Mouse (Mus musculus) ES-E14 (cell line): ENCODE results near the gene Cep95. TPM values are rescaled to one million over a fixed set of nuclear protein-coding genes. Genes with fewer than 3 reads are reported as not detected.

Experiments used
- DNase-seq: peaks from one replicate; pipeline ENCODE4 v3.0.0-alpha.2; 2013; ENCODE audit warnings: low read depth, low spot score
- H3K27ac ChIP-seq: 2 replicates; pipeline ENCODE4 v1.5.1; 2012; ENCODE audit warnings: low read depth, mild to moderate bottlenecking, low read length, moderate library complexity, mixed read lengths; ENCODE audit not compliant: poor library complexity, insufficient read depth, severe bottlenecking
- H3K36me3 ChIP-seq: 2 replicates; pipeline ENCODE4 v1.6.1; 2012; ENCODE audit warnings: mild to moderate bottlenecking, low read length, moderate library complexity, mixed read lengths; ENCODE audit not compliant: control insufficient read depth, poor library complexity, insufficient read depth, severe bottlenecking
- H3K4me1 ChIP-seq, 2 experiments: fragments of 150-350 bp in 1 of 2; sonication (generic) in 1 of 2; 2 replicates each; pipeline ENCODE4 v1.6.1; 2012; ENCODE audit warnings: low read length in 2 of 2, mild to moderate bottlenecking in 1 of 2, mixed read lengths in 1 of 2; ENCODE audit not compliant: control insufficient read depth in 2 of 2, insufficient read depth in 2 of 2, poor library complexity in 1 of 2
- H3K4me3 ChIP-seq, 2 experiments: fragments of 150-350 bp in 1 of 2; sonication (generic) in 1 of 2; 2 replicates each; pipeline ENCODE4 v1.5.1; 2012; ENCODE audit warnings: low read length in 2 of 2, low read depth in 1 of 2, mild to moderate bottlenecking in 1 of 2, mixed read lengths in 1 of 2; ENCODE audit not compliant: insufficient read depth in 1 of 2, poor library complexity in 1 of 2, severe bottlenecking in 1 of 2
- H3K9ac ChIP-seq: 2 replicates; pipeline ENCODE4 v1.6.1; 2012; ENCODE audit warnings: low read depth, mild to moderate bottlenecking, low read length, mixed read lengths; ENCODE audit not compliant: poor library complexity, insufficient read depth, severe bottlenecking
- H3K9me3 ChIP-seq: fragments of 150-350 bp; sonication (generic); 2 replicates; pipeline ENCODE4 v1.6.1; 2012; ENCODE audit warnings: low read depth, mild to moderate bottlenecking, low read length; ENCODE audit not compliant: control insufficient read depth, insufficient read depth
- CHD2 ChIP-seq: IDR thresholded peaks from 2 replicates; pipeline ENCODE4 v1.6.1; 2014; ENCODE audit warnings: mild to moderate bottlenecking, low read depth, low read length, inconsistent platforms
- HCFC1 ChIP-seq: IDR thresholded peaks from 2 replicates; pipeline ENCODE4 v1.6.1; 2012; ENCODE audit warnings: low read length, inconsistent platforms, borderline replicate concordance; ENCODE audit not compliant: insufficient read depth
- MAFK ChIP-seq: IDR thresholded peaks from 2 replicates; pipeline ENCODE4 v1.6.1; 2014; ENCODE audit warnings: mild to moderate bottlenecking, low read depth, low read length, inconsistent platforms; ENCODE audit not compliant: insufficient read depth
- ZC3H11A ChIP-seq: IDR thresholded peaks from 2 replicates; pipeline ENCODE4 v1.6.1; 2012; ENCODE audit warnings: low read depth, mild to moderate bottlenecking, inconsistent platforms, low read length, borderline replicate concordance
- ZNF384 ChIP-seq: IDR thresholded peaks from 2 replicates; pipeline ENCODE4 v1.6.1; 2012; ENCODE audit warnings: low read depth, low read length, inconsistent platforms
- in situ Hi-C, 2 experiments: fragments of 600-800 bp; cut with MboI; formaldehyde crosslinking; loops; one replicate each; pipeline ENCODE4 v1.15.1; 2025; ENCODE audit warnings: low sequenced_read_pairs in 2 of 2, inconsistent platforms in 1 of 2; ENCODE audit not compliant: unreplicated experiment in 2 of 2
- total RNA-seq: library from RNA; depleted of rRNA; stranded (reverse); fragments of 300-350 nt; gene quantifications from 2 replicates; pipeline ENCODE4 v1.2.3, GENCODE M21; 2012

The Cep95 gene
- total RNA-seq, 1 experiment: 15.4 TPM

- Histone ChIP-seq H3K36me3 (peaks cover 44% of the 10 kb centered on the region), H3K9ac (no peak overlapping the region), H3K9me3 (no peaks in the 10 kb centered on the region), H3K4me1 (peaks cover 0 to under 1% of the 10 kb centered on the region in 2 experiments; a peak in 1 of 4 replicates), H3K27ac (no peak overlapping the region), H3K4me3 (no peak overlapping the region)
- no peak for DNase-seq
- TF ChIP-seq HCFC1: no peak
- no peak for TF ChIP-seq ZC3H11A
- TF ChIP-seq ZNF384: no peak
- no peak for TF ChIP-seq MAFK
- TF ChIP-seq CHD2: no peak
- in situ Hi-C loops: no loop called here
Measured at GRCm38 (mm10) chr11:106785043-106785442, 4.0 kb upstream of the Cep95 start.

DNA sequence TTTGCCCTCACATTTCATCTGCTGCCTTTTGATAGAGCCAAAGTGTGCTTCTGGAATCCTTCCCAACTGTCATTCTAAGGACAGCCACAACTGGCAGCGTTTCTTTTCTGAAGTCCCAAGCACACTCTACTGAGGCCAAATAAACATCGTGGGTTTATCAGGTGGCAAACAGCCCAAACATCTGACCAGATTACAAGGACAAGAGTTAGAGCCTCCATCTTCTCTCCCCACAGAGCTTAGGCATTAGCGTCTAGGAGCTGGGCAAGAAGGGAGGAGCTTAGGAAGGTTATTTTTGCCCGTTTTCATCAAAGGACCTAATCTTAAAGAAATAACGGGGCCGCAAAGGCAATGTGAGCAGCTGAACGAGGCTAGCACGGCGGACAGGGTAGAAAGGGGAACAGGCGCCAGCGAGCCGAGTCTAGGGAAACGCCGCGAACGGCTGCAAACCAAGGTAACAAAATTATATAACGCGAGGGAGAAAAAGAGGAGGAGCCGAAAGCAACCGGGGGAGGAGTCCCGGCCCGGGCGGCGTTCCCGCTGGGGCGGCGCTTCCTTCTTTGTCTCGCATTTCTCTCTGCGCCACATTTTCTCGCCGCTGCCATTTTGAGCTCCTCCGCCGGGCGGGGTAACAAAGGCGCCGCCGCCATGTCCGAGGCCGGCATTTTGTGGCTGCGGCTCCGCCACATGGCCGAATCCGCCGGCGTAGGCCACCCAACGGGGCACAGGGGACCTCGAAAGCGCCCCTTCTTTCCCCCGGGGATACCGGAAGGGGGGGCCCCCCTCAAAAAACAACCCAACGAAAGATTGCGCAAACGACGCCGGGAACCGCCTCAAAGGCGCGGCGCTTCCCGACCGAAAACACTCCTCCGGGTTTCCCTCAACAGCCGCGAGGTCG, 1.7 kb upstream of the Cep95 start:
- TF ChIP-seq HCFC1: no peak
- TF ChIP-seq CHD2: no peak
- TF ChIP-seq ZNF384: no peak
- TF ChIP-seq ZC3H11A: no peak
- no peak for TF ChIP-seq MAFK
- in situ Hi-C loops: no loop called here
- H3K4me3 ChIP-seq: peak overlapping the region; percentile 89 to 96
- H3K4me1 ChIP-seq: peaks cover 0 to 2% of the 10 kb centered on the region in 2 experiments; a peak in 1 of 4 replicates
- DNase-seq: peak; percentile 69
- H3K27ac ChIP-seq: peak overlapping the region; percentile 93
- peak overlapping the region; percentile 96 for H3K9ac ChIP-seq
- peaks cover 36% of the 10 kb centered on the region for H3K36me3 ChIP-seq
- H3K9me3 ChIP-seq: no peaks in the 10 kb centered on the region

GRCm38 (mm10) chr11:106788026-106788774, 852 bp upstream of the Cep95 start:
- Histone ChIP-seq H3K9ac (peak overlapping the region; percentile 97), H3K9me3 (no peaks in the 10 kb centered on the region), H3K27ac (peak overlapping the region; percentile 99), H3K4me1 (peaks cover 0 to 2% of the 10 kb centered on the region in 2 experiments; a peak in 1 of 4 replicates), H3K36me3 (peaks cover 31% of the 10 kb centered on the region), H3K4me3 (peak overlapping the region; percentile 89 to 96)
- TF ChIP-seq ZNF384 (peak; percentile 84), ZC3H11A (no peak), MAFK (no peak), CHD2 (0 out of 2 replicates have a peak, but pooled peaks have one; percentile 9), HCFC1 (peak; percentile 78; the same call in 1 of the 2 replicates)
- peak; percentile 88 for DNase-seq
- in situ Hi-C loops: no loop called here

- H3K9me3 ChIP-seq: no peaks in the 10 kb centered on the region
- H3K4me1 ChIP-seq: peaks cover 0 to 2% of the 10 kb centered on the region in 2 experiments; a peak in 1 of 4 replicates
- H3K36me3 ChIP-seq: peaks cover 24% of the 10 kb centered on the region
- peak overlapping the region; percentile 97 for H3K9ac ChIP-seq
- no peak for DNase-seq
- TF ChIP-seq CHD2 (no peak), MAFK (no peak), ZNF384 (no peak), HCFC1 (no peak), ZC3H11A (no peak)
- in situ Hi-C loops: no loop called here
- H3K4me3 ChIP-seq: peak overlapping the region; percentile 89 to 93
- H3K27ac ChIP-seq: no peak overlapping the region; the same call in 1 of the 2 replicates
Measured at GRCm38 (mm10) chr11:106789649-106790048, 597 bp downstream of the Cep95 start.
